Mouse (Mus musculus): Measurements from ENCODE around the gene Gsn. TPM values are rescaled to one million over a fixed set of nuclear protein-coding genes. Genes with fewer than 3 reads are reported as not detected.

The Gsn gene
- polyA plus RNA-seq, 1 experiment, result 4,184 TPM

- DNase-seq (ENCODE audit: low read depth), result no peak
These were observed 22.4 kb downstream of the Gsn start for GRCm38 (mm10) chr2:35278371-35279210.

DNA sequence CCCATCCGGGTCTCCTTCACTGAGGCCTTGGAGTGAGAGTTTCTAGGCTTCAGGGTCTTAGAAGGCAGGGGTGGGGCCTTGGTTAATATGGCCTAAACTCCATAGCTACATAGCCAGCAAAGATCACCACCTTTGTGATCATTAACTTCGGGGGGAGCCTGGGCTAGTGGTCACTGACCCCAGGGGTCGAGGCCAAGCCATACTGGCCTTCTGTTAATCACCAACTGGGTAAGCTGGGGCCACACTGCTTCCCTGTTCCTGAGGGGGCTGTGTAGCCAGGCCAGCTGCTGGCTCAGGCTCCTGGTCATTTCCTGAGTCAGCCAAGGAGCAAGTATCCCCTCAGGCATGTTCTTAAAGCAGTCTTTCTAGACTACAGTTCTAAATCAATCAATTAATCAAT lies 23.8 kb downstream of the Gsn start:
- DNase-seq (ENCODE audit: low read depth), result no peak

DNA sequence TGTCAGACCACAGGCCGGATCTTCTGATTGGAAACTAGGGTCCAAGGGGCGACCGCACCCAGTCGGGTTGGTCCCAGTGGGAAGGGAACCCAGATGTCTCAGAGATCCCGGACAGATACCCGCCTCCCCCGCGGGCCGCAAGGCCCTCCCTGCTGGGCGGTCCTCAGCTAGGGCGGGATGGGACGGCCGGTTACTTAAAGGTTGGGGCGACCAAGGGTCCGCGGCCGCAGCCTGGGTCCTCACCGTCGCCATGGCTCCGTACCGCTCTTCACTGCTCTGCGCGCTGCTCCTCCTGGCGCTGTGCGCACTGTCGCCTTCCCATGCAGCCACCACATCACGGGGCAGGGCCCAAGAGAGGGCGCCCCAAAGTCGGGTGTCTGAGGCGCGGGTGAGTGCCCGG lies 26.0 kb downstream of the Gsn start:
- no peak for DNase-seq (ENCODE audit: low read depth)

- DNase-seq (ENCODE audit: low read depth), result no peak
These were observed 27.8 kb downstream of the Gsn start for GRCm38 (mm10) chr2:35283997-35284396.

DNA sequence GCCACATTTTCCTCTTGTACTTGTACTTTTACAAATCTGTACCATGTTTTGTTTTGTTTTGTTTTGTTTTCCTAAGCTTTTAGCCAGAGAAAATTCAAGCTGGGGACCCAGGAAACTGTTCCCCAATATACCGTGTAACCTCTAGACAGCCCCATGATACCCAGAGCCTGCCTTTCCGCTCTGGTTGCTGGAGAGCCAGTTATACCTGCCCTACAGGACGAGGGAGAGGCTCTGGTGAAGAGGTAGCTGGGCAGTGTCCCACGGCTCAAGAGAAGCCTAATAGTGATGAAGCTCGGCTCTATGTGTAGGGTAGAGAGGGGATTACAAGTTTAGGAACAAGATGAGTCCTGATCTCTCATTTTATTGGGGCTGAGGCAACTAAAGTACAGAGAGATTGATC lies 29.0 kb downstream of the Gsn start:
- DNase-seq (ENCODE audit: low read depth), result no peak

- DNase-seq (ENCODE audit: low read depth), result no peak
These were observed 30.9 kb downstream of the Gsn start for GRCm38 (mm10) chr2:35287017-35287620.

DNA sequence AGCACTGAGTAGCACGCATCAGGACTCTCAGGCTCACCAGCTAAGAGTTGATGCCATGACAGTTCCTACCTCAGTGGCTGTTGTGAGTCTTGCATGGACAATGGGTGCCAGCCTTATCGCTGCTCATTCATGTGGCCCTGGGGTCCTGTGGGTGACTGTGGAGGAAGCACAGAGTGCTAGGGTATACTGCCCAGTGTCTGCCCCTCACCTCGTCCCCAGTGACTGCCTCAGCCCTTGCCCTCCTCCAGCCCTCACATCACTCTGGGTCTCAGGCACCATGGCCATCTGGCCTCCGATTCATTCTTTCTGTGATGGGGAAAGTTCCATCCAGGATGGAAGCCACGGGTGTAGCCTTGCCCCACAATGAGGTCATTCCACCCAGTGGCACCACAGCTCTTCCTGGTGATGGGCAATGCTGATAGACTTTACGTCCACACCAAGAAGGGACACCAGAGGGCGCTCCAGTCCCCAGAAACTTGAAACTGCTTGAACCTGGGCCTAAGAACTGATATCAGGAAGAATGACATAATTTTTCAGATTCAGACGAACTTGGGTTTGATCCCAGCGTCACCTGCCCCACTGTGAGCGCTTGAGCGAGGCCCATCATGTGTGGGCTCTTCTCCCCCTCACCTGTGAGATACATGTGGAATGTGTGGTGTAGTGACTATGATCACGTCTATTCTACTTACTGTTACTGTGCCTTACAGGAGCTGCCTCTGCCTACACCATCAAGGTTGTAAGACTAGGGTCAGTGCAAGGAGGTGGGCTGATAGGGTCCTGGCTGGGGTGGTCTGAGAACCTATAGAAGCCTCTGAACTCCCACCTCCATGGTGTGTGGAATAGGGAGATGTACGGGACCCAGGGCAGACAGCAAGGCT lies 32.8 kb downstream of the Gsn start:
- DNase-seq (ENCODE audit: low read depth), result no peak

DNA sequence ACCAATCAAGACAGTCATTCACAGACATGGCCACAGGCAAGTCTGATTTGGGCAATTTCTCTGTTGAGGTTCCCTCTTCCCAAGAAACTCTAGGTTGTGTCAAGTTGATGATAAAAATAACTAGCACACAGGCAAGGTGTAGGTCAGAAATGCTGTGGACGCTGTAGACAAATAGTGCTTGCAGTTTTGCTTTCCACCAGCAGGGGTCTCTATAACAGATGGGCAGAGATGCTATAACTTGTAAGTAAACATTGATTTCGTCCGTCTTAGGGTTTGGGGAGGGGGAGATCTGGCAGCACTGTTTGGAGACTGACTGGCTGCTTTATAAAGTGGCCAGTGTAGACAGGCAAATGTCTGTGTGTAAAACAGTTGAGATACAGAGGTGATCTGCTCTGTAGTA lies 35.7 kb downstream of the Gsn start:
- no peak for DNase-seq (ENCODE audit: low read depth)

DNA sequence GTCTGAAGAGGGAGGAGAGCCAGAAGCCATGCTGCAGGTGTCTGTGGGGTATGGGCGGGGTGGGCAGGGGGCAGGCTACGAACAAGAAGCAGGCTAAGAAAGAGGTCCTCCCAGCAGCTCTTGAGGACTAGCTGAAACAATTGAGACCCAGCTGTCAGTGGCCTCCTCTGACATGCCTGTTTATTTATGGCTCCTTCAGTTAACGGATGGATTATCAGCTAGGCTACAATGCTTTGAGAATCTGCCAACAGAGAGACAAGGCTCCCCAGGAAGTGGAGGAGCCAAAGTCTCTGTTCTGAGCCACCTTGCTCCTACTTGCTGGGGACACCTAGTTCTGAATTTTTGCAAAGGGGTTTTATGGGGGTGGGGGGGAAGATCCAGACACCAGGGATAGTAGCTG lies 36.5 kb downstream of the Gsn start:
- no peak for DNase-seq (ENCODE audit: low read depth)

DNA sequence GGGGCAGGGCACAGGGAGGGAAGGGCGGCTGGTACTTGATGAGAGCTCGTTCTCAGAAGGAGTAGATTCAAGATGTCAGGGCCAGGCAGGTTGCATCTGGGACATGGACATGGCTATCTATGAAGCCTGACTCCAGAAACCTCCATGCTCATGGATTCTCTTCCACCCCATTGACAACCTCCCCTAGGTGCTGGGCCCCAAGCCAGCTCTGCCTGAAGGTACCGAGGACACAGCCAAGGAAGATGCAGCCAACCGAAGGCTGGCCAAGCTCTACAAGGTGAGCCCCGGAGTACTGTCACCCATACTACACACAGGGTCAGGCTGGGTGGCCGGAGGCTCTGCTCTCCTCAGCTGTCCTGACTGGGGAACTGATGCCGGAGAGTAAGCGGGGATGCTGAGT lies 37.1 kb downstream of the Gsn start:
- DNase-seq (ENCODE audit: low read depth), result no peak

- no peak for DNase-seq (ENCODE audit: low read depth)
These were observed 41.6 kb downstream of the Gsn start for GRCm38 (mm10) chr2:35297703-35298332.

- DNase-seq (ENCODE audit: low read depth), result no peak
These were observed 43.3 kb downstream of the Gsn start for GRCm38 (mm10) chr2:35299437-35299836.

DNA sequence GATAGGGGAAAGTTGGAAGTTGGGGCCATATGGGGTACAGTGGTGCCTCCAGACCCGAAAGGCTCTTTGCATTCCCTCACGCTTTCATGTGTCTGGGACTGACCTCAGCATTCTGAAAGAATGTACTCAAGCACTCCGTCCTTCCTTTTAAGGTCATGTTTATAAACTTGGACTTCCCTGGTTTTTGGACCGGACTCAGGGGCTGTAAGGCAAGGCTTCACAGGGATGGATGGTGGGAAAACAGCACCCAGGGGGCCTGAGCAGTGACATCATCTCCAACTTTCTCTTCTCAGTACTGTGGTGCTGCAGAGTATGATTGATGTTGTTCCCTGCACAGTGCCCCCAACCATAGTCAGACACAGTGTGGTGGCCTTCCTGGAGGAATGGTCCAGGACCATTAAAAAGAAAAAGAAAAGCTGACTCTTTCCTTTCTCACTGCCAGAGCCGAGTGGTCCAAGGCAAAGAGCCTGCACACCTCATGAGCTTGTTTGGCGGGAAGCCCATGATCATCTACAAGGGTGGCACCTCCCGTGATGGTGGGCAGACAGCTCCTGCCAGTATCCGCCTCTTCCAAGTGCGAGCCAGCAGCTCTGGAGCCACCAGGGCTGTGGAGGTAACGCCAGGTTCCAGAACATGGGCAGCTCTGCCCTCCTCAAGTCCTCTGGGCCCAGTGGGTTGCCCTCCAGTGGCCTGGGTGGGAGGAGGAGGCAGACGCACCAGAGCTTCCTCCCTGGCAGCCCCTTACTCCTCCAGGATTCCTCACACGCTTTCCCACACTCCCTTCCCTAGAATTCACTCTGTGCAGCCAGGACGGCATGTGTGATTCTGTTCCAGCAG lies 46.1 kb downstream of the Gsn start:
- no peak for DNase-seq (ENCODE audit: low read depth)

GRCm38 (mm10) chr2:35308166-35308565 lies 52.0 kb downstream of the Gsn start:
- no peak for DNase-seq (ENCODE audit: low read depth)

- DNase-seq (ENCODE audit: low read depth), result no peak
These were observed 53.8 kb downstream of the Gsn start for GRCm38 (mm10) chr2:35309906-35310493.

DNA sequence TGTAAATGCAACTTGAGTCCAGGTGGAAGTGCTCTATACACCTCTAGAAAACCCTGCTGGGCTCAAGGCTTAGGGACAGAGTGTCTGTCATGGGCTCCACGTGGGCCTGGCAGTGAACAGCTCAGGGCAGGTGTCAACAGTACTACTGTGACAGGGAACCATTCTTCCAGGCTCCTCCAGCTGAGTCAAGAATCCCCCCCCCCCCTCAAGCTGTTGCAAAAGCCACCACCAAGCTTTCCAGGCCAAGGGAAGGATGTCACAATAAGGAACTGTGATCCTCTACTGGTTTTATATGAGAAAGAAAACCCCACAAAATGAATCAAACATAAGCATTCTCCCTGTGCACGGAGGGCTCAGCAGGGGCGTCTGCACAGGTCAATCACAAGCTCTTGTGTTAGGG lies 58.1 kb downstream of the Gsn start:
- no peak for DNase-seq (ENCODE audit: low read depth)

DNA sequence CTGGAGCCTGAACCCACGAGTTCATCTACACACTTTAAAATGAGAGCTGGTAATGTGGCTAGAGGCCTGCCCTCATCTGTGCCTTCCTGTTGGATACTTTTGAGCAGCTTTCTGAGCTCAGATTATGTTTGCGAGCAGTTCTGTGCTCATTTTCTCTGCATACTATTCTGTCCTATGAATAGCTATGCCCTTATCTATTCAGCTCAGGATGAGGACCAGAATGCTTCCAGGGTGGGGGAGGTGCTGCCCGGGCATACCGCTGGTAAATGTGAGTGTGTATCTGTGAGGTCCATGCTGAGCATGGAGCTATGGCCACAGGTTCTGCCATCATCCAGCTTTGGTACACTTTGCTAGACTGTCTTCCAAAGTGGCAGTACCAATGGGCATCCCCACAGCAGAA lies 61.4 kb downstream of the Gsn start:
- no peak for DNase-seq (ENCODE audit: low read depth)

- DNase-seq (ENCODE audit: low read depth), result no peak
These were observed 62.2 kb downstream of the Gsn start for GRCm38 (mm10) chr2:35318405-35318804.

- no peak for DNase-seq (ENCODE audit: low read depth)
These were observed 64.2 kb downstream of the Gsn start for GRCm38 (mm10) chr2:35320399-35320798.

- DNase-seq (ENCODE audit: low read depth), result no peak
These were observed 66.4 kb downstream of the Gsn start for GRCm38 (mm10) chr2:35322404-35323164.

Data from gonadal fat pad, adult 2 months (tissue).